ENCODE assay signal across 11 mouse cellular contexts in the genomic region with DNA sequence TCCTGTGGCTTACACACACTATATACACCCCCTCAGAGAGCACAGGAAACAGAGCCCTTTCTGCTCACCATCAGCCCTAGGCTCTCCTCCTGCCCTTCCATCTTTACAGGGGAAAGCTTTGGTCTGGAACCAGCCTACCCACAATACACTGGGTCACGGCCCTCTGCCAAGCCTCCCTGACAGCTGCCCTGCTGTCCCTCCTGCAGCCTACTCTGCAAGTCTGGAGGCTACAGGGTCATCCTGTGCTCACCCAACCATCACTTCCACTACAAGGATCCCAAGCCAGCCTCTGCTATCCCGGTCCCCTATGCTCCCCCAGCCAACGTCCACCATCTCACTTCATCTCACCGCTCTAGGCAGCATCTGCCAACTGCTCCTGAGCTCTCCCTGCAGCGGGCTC. TPM values are rescaled to one million over a fixed set of nuclear protein-coding genes. Genes with fewer than 3 reads are reported as not detected.
A peak's percentile ranks its signal among the peaks of the same experiment; 100 is the strongest.
DNase-seq lines count a peak whose midpoint lies in the region; ATAC-seq lines count a peak whose summit lies in the region.
"Had no signal": no experiment of that assay in that cellular context is flagged by ENCODE, and none has a peak within 500 bp of the region (broad histone marks: within the 10 kb centered on the region; RNA-seq: fewer than 3 reads in every experiment).

No protein-coding gene starts in this region.

- intact Hi-C loops in left cerebral cortex, postnatal 4 days (cut with DNase I): no loop called here

- peaks cover 77% of the 10 kb centered on the region for H3K36me3 ChIP-seq in hindbrain, embryonic 14.5 days (replicated peaks; ENCODE audit: control insufficient read depth, insufficient read depth)

- no peak overlapping the region for H3K9ac ChIP-seq in hindbrain, embryonic 14.5 days
- H3K9ac ChIP-seq: liver, embryonic 12.5 days; neural tube, embryonic 13.5 days had no signal

- peak; percentile 82 for DNase-seq in left cerebral cortex, postnatal 4 days
- DNase-seq in left cerebral cortex, adult 8-10 months (ENCODE audit: low spot score in 2 of 2): no peak
- DNase-seq in cerebellum, postnatal 10 days: peak; percentile 85 to 89
- no peak for DNase-seq in hindbrain, embryonic 14.5 days (ENCODE audit: low spot score)
- DNase-seq in kidney, postnatal 25 days: peak; percentile 85 to 93
- no peak for DNase-seq in spleen, adult 12 weeks (ENCODE audit: low spot score)
- DNase-seq in left cerebral cortex, adult 18-20 months (ENCODE audit: low spot score in 2 of 2): no peak
- DNase-seq: thymus, postnatal 14 days had no signal

- no peaks in the 10 kb centered on the region for H3K9me3 ChIP-seq in hindbrain, embryonic 14.5 days (ENCODE audit: control insufficient read depth, low read length)
- H3K9me3 ChIP-seq: liver, embryonic 12.5 days; neural tube, embryonic 13.5 days had no signal

- 76% methylated on average over 5 of the region's 5 CpGs for WGBS in hindbrain, embryonic 14.5 days

- H3K4me2 ChIP-seq in hindbrain, embryonic 14.5 days (replicated peaks): no peak overlapping the region
- H3K4me2 ChIP-seq: liver, embryonic 12.5 days; neural tube, embryonic 13.5 days had no signal

- ATAC-seq in hindbrain, embryonic 14.5 days (ENCODE audit: low FRiP score): no peak; the same call in 1 of the 2 replicates
- ATAC-seq in megakaryocyte progenitor cell, adult 5-6 weeks (replicated peaks; ENCODE audit: poor library complexity): no peak
- ATAC-seq: liver, embryonic 12.5 days had no signal

- no peak overlapping the region for H3K4me3 ChIP-seq in hindbrain, embryonic 14.5 days (replicated peaks; ENCODE audit: low read length)
- H3K4me3 ChIP-seq: liver, embryonic 12.5 days; neural tube, embryonic 13.5 days had no signal

- peak overlapping the region; percentile 7 for H3K27ac ChIP-seq in hindbrain, embryonic 14.5 days
- H3K27ac ChIP-seq: liver, embryonic 12.5 days had no signal

- H3K4me1 ChIP-seq in hindbrain, embryonic 14.5 days (replicated peaks; ENCODE audit: control insufficient read depth, insufficient read depth, low read length): peaks cover 19% of the 10 kb centered on the region; the same call in 1 of the 2 replicates
- H3K4me1 ChIP-seq: liver, embryonic 12.5 days had no signal

- H3K27me3 ChIP-seq in hindbrain, embryonic 14.5 days (ENCODE audit: control insufficient read depth, insufficient read depth, low read length): no peaks in the 10 kb centered on the region
- H3K27me3 ChIP-seq: liver, embryonic 12.5 days; neural tube, embryonic 13.5 days had no signal

RNA-seq across cellular contexts. Expression of a gene that starts 44.9 kb away (rescaled TPM):
- 10 to 100 TPM; 74.1 to 76.3 TPM for total RNA-seq in left cerebral cortex, postnatal 4 days (2021)
- total RNA-seq in left cerebral cortex, adult 8-10 months (2022): 100 to 1,000 TPM; 106 to 113 (median 109) TPM
- polyA plus RNA-seq in hindbrain, embryonic 14.5 days (2014; fragmentation: Nextera tagmentation; extraction: Ambion mirVana): 26.2 and 26.4 TPM in 2 replicates
- 20.8 TPM in 2 replicates for total RNA-seq in megakaryocyte progenitor cell, adult 5-6 weeks (2015)
- total RNA-seq in megakaryocyte progenitor cell, adult 5-6 weeks (2017): 41.5 and 48.1 TPM in 2 replicates
- total RNA-seq in left cerebral cortex, adult 18-20 months (2021): 100 to 1,000 TPM in 1 of 2 experiments, 10 to 100 TPM in 1; 96.8 to 105 TPM

RNA-seq across cellular contexts. Expression of a gene that starts 58.0 kb away (rescaled TPM):
- 100 to 1,000 TPM; 639 to 650 TPM for total RNA-seq in left cerebral cortex, postnatal 4 days (2021)
- total RNA-seq in left cerebral cortex, adult 8-10 months (2022): 100 to 1,000 TPM; 495 to 632 (median 565) TPM
- 377 and 422 TPM in 2 replicates for polyA plus RNA-seq in hindbrain, embryonic 14.5 days (2014; fragmentation: Nextera tagmentation; extraction: Ambion mirVana)
- 2,970 and 3,030 TPM in 2 replicates for total RNA-seq in megakaryocyte progenitor cell, adult 5-6 weeks (2015)
- 1,387 and 1,567 TPM in 2 replicates for total RNA-seq in megakaryocyte progenitor cell, adult 5-6 weeks (2017)
- 100 to 1,000 TPM; 457 to 473 TPM for total RNA-seq in left cerebral cortex, adult 18-20 months (2021)

Comparison
In these comparisons a context has a peak if more than half of its experiments do, and no peak if none do; other contexts are left out.
1. DNase-seq: peak in left cerebral cortex, postnatal 4 days (single experiment), cerebellum, postnatal 10 days (2 of 2) and kidney, postnatal 25 days (2 of 2); none in left cerebral cortex, adult 8-10 months (0 of 2), hindbrain, embryonic 14.5 days (single experiment), spleen, adult 12 weeks (single experiment) and left cerebral cortex, adult 18-20 months (0 of 2).